Mouse (Mus musculus) limb, embryonic 14.5 days (tissue): ENCODE measurements around the gene Mib2. TPM values are rescaled to one million over a fixed set of nuclear protein-coding genes. Genes with fewer than 3 reads are reported as not detected.

Source experiments
- ATAC-seq: fragments of 200-750 bp; cut with Nextera tagmentation; 2 replicates; pipeline ENCODE4 v1.8.0; 2017; ENCODE audit warnings: low read depth, moderate number of reproducible peaks, moderate TSS enrichment; ENCODE audit not compliant: low FRiP score
- DNase-seq: peaks from one replicate; pipeline ENCODE4 v3.0.0-alpha.2; 2015; ENCODE audit warnings: low spot score
- H3K27ac ChIP-seq: fragments of 300-500 bp; sonication (generic); replicated peaks from 2 replicates; pipeline ENCODE4 v1.5.1; 2014; ENCODE audit warnings: low read depth, mild to moderate bottlenecking, low read length, moderate library complexity, mixed read lengths
- H3K27me3 ChIP-seq: fragments of 300-500 bp; sonication (generic); 2 replicates; pipeline ENCODE4 v1.6.1; 2014; ENCODE audit warnings: low read length, mixed read lengths; ENCODE audit not compliant: control insufficient read depth, insufficient read depth
- H3K36me3 ChIP-seq: fragments of 300-500 bp; sonication (generic); 2 replicates; pipeline ENCODE4 v1.6.1; 2014; ENCODE audit warnings: mild to moderate bottlenecking, low read length, moderate library complexity, mixed read lengths; ENCODE audit not compliant: control insufficient read depth, insufficient read depth
- H3K4me1 ChIP-seq: fragments of 300-500 bp; sonication (generic); 2 replicates; pipeline ENCODE4 v1.6.1; 2014; ENCODE audit warnings: antibody characterized with exemption, low read length, mixed read lengths; ENCODE audit not compliant: control insufficient read depth, insufficient read depth
- H3K4me2 ChIP-seq: fragments of 300-500 bp; sonication (generic); replicated peaks from 2 replicates; pipeline ENCODE4 v1.6.1; 2014; ENCODE audit warnings: low read depth, mild to moderate bottlenecking, low read length, moderate library complexity; ENCODE audit not compliant: severe bottlenecking
- H3K4me3 ChIP-seq: fragments of 300-500 bp; sonication (generic); replicated peaks from 2 replicates; pipeline ENCODE4 v1.5.1; 2014; ENCODE audit warnings: low read length
- H3K9ac ChIP-seq: fragments of 300-500 bp; sonication (generic); 2 replicates; pipeline ENCODE4 v1.6.1; 2014; ENCODE audit warnings: mild to moderate bottlenecking, low read depth, low read length, moderate library complexity; ENCODE audit not compliant: severe bottlenecking
- H3K9me3 ChIP-seq: fragments of 300-500 bp; sonication (generic); 2 replicates; pipeline ENCODE4 v1.6.1; 2016; ENCODE audit warnings: low read length; ENCODE audit not compliant: control insufficient read depth
- POLR2A ChIP-seq: fragments of 200-500 bp; IDR thresholded peaks from 2 replicates; pipeline ENCODE4 v1.8.0; 2012; ENCODE audit warnings: inconsistent platforms, mild to moderate bottlenecking, moderate library complexity, borderline replicate concordance; ENCODE audit not compliant: insufficient read depth, insufficient read length; ENCODE audit errors: extremely low read depth
- WGBS: fragments of 180-500 bp; shearing (Covaris S2); extraction: QIAGEN DNeasy Blood & Tissue Kit; methylation state at CpG from one replicate; pipeline ENCODE4 v1.1.7; 2014; 5-methylcytosine and 5-hydroxymethylcytosine counted together
- polyA plus RNA-seq, 2 experiments: library from polyadenylated mRNA; depleted of rRNA in 1 of 2; stranded (reverse) in 1 of 2; unstranded in 1 of 2; fragments of >200 nt; fragmentation: Nextera tagmentation in 1 of 2; extraction: Ambion mirVana in 1 of 2; gene quantifications; 2 replicates each; pipeline versions ENCODE4 v1.2.1 to v1.2.3; 2012 to 2014

Gene Mib2
- polyA plus RNA-seq, 2 experiments = 29.5 to 77.4 TPM

GRCm38 (mm10) chr4:155704721-155705591 is 36.0 kb upstream of the Mib2 start, which contains the start of gene Ssu72:
Gene Ssu72 (plus strand): TSS chr4:155704800.
- peak; percentile 97 for ATAC-seq
- DNase-seq = peak; percentile 97
- H3K4me1 ChIP-seq = no peaks in the 10 kb centered on the region; the same call in 1 of the 2 replicates
- peak; percentile 28; the same call in 1 of the 2 replicates for TF ChIP-seq POLR2A
- peak within 1 kb of the TSS; percentile 77 for H3K4me2 ChIP-seq
- peak within 1 kb of the TSS; percentile 98 for H3K27ac ChIP-seq
- H3K36me3 ChIP-seq = no peaks in the 10 kb centered on the region
- peak within 1 kb of the TSS; percentile 79 for H3K9ac ChIP-seq
- WGBS = under 1% methylated on average over 83 of the region's 83 CpGs
- no peaks in the 10 kb centered on the region for H3K9me3 ChIP-seq
- H3K4me3 ChIP-seq = peak within 1 kb of the TSS; percentile 96
- no peaks in the 10 kb centered on the region for H3K27me3 ChIP-seq

- H3K27ac ChIP-seq = no peak overlapping the region
- no peaks in the 10 kb centered on the region for H3K9me3 ChIP-seq
- 96% methylated on average over 4 of the region's 4 CpGs for WGBS
- ATAC-seq = no peak
- H3K4me2 ChIP-seq = no peak overlapping the region
- no peak for TF ChIP-seq POLR2A
- no peak overlapping the region for H3K4me3 ChIP-seq
- no peak for DNase-seq
- H3K27me3 ChIP-seq = no peaks in the 10 kb centered on the region
- no peak overlapping the region for H3K9ac ChIP-seq
- H3K36me3 ChIP-seq = no peaks in the 10 kb centered on the region
- no peaks in the 10 kb centered on the region; the same call in 1 of the 2 replicates for H3K4me1 ChIP-seq
Observed at GRCm38 (mm10) chr4:155703425-155703929, 34.5 kb upstream of the Mib2 start.

GRCm38 (mm10) chr4:155700425-155700824 is 31.4 kb upstream of the Mib2 start:
- H3K36me3 ChIP-seq = no peaks in the 10 kb centered on the region; the same call in 1 of the 2 replicates
- H3K9ac ChIP-seq = no peak overlapping the region
- H3K27me3 ChIP-seq = peaks cover under 1% of the 10 kb centered on the region; the same call in 1 of the 2 replicates
- no peaks in the 10 kb centered on the region for H3K9me3 ChIP-seq
- no peak for ATAC-seq
- H3K4me2 ChIP-seq = no peak overlapping the region
- no peak overlapping the region for H3K27ac ChIP-seq
- TF ChIP-seq POLR2A = no peak
- no peak overlapping the region for H3K4me3 ChIP-seq
- peaks cover 8% of the 10 kb centered on the region for H3K4me1 ChIP-seq
- no peak for DNase-seq

GRCm38 (mm10) chr4:155696261-155697255 is 27.6 kb upstream of the Mib2 start:
- H3K36me3 ChIP-seq = no peaks in the 10 kb centered on the region; the same call in 1 of the 2 replicates
- no peaks in the 10 kb centered on the region for H3K9me3 ChIP-seq
- H3K4me1 ChIP-seq = peaks cover 13% of the 10 kb centered on the region
- WGBS = 66% methylated on average over 16 of the region's 16 CpGs
- no peak for TF ChIP-seq POLR2A
- ATAC-seq = no peak
- H3K27me3 ChIP-seq = peaks cover 4% of the 10 kb centered on the region; the same call in 1 of the 2 replicates
- DNase-seq = no peak
- H3K27ac ChIP-seq = no peak overlapping the region
- no peak overlapping the region for H3K4me3 ChIP-seq
- peak overlapping the region; percentile 10; the same call in 1 of the 2 replicates for H3K4me2 ChIP-seq
- no peak overlapping the region for H3K9ac ChIP-seq
